Mouse (Mus musculus): Measurements from ENCODE around the gene 0610037L13Rik. TPM values are rescaled to one million over a fixed set of nuclear protein-coding genes. Genes with fewer than 3 reads are reported as not detected.

The 0610037L13Rik gene
- 79.0 TPM for polyA plus RNA-seq (2012; fragmentation: generic; extraction: Trizol)

GRCm38 (mm10) chr4:107889731-107890432 is at the start of gene 0610037L13Rik:
Gene 0610037L13Rik (plus strand): TSS chr4:107889813.
- Histone ChIP-seq H3K27me3 (ENCODE audit: control insufficient read depth, insufficient read depth, insufficient read length) (no peaks in the 10 kb centered on the region), H3K36me3 (ENCODE audit: control insufficient read depth, insufficient read depth) (peaks cover 38% of the 10 kb centered on the region), H3K79me2 (ENCODE audit: control insufficient read depth, insufficient read depth) (peaks cover 7% of the 10 kb centered on the region), H3K4me2 (ENCODE audit: low read depth) (peak within 1 kb of the TSS; percentile 99), H3K4me3 (peak within 1 kb of the TSS; percentile 63), H3ac (ENCODE audit: control insufficient read depth, insufficient read length) (peak within 1 kb of the TSS; percentile 71)
- TF ChIP-seq REST (IDR thresholded peaks at IDR 0.05; ENCODE audit: insufficient read depth, insufficient read length) (no peak), E2F4 (IDR thresholded peaks at IDR 0.05; ENCODE audit: insufficient read depth) (no peak), POLR2A (IDR thresholded peaks at IDR 0.05; ENCODE audit: insufficient read length, low read depth) (peak; percentile 79), MYOG (IDR thresholded peaks at IDR 0.05; ENCODE audit: control insufficient read depth in 1 of 3, insufficient read depth in 1 of 3, insufficient read length in 2 of 3, low read depth in 2 of 3) (peak in 2 of 3 experiments; percentile 28 to 58), CEBPB (IDR thresholded peaks at IDR 0.05; ENCODE audit: insufficient read depth, poor library complexity, severe bottlenecking) (no peak), MYOD1 (IDR thresholded peaks at IDR 0.05; ENCODE audit: control insufficient read depth in 1 of 3, insufficient read length in 2 of 3, low read depth in 2 of 3) (peak in 2 of 3 experiments; percentile 29 to 60), TCF3 (IDR thresholded peaks at IDR 0.05; ENCODE audit: insufficient read length, low read depth) (no peak), TCF12 (IDR thresholded peaks at IDR 0.05; ENCODE audit: insufficient read depth, poor library complexity, severe bottlenecking) (no peak), MAX (IDR thresholded peaks at IDR 0.05; ENCODE audit: low read depth) (no peak), POLR2AphosphoS2 (IDR thresholded peaks at IDR 0.05; ENCODE audit: insufficient read length, low read depth) (peak; percentile 88), SRF (IDR thresholded peaks at IDR 0.05; ENCODE audit: control insufficient read depth, insufficient read length, low read depth) (peak; percentile 20), USF1 (IDR thresholded peaks at IDR 0.05; ENCODE audit: low read depth) (no peak)

- H3K27me3 ChIP-seq (ENCODE audit: control insufficient read depth, insufficient read depth, insufficient read length): no peaks in the 10 kb centered on the region
- H3K79me2 ChIP-seq (ENCODE audit: control insufficient read depth, insufficient read depth): no peaks in the 10 kb centered on the region
- no peaks in the 10 kb centered on the region for H3K36me3 ChIP-seq (ENCODE audit: control insufficient read depth, insufficient read depth)
- no peak for TF ChIP-seq TCF12 (IDR thresholded peaks at IDR 0.05; ENCODE audit: insufficient read depth, poor library complexity, severe bottlenecking)
- TF ChIP-seq POLR2A (IDR thresholded peaks at IDR 0.05; ENCODE audit: insufficient read length, low read depth): no peak
- no peak for TF ChIP-seq SRF (IDR thresholded peaks at IDR 0.05; ENCODE audit: control insufficient read depth, insufficient read length, low read depth)
- no peak for TF ChIP-seq CEBPB (IDR thresholded peaks at IDR 0.05; ENCODE audit: insufficient read depth, poor library complexity, severe bottlenecking)
- TF ChIP-seq MAX (IDR thresholded peaks at IDR 0.05; ENCODE audit: low read depth): no peak
- no peak for TF ChIP-seq E2F4 (IDR thresholded peaks at IDR 0.05; ENCODE audit: insufficient read depth)
- no peak for TF ChIP-seq MYOD1 (IDR thresholded peaks at IDR 0.05; ENCODE audit: control insufficient read depth in 1 of 3, insufficient read length in 2 of 3, low read depth in 2 of 3)
- no peak for TF ChIP-seq TCF3 (IDR thresholded peaks at IDR 0.05; ENCODE audit: insufficient read length, low read depth)
- TF ChIP-seq USF1 (IDR thresholded peaks at IDR 0.05; ENCODE audit: low read depth): no peak
- no peak for TF ChIP-seq POLR2AphosphoS2 (IDR thresholded peaks at IDR 0.05; ENCODE audit: insufficient read length, low read depth)
- no peak for TF ChIP-seq MYOG (IDR thresholded peaks at IDR 0.05; ENCODE audit: control insufficient read depth in 1 of 3, insufficient read depth in 1 of 3, insufficient read length in 2 of 3, low read depth in 2 of 3)
- no peak for TF ChIP-seq REST (IDR thresholded peaks at IDR 0.05; ENCODE audit: insufficient read depth, insufficient read length)
- no peak overlapping the region for H3K4me3 ChIP-seq
- no peak overlapping the region for H3ac ChIP-seq (ENCODE audit: control insufficient read depth, insufficient read length)
- no peak overlapping the region for H3K4me2 ChIP-seq (ENCODE audit: low read depth)
Observed at GRCm38 (mm10) chr4:107843687-107844086, 45.9 kb upstream of the 0610037L13Rik start.

- Histone ChIP-seq H3K36me3 (ENCODE audit: control insufficient read depth, insufficient read depth) (no peaks in the 10 kb centered on the region), H3K79me2 (ENCODE audit: control insufficient read depth, insufficient read depth) (no peaks in the 10 kb centered on the region), H3K4me3 (no peak overlapping the region), H3K4me2 (ENCODE audit: low read depth) (no peak overlapping the region), H3ac (ENCODE audit: control insufficient read depth, insufficient read length) (no peak overlapping the region), H3K27me3 (ENCODE audit: control insufficient read depth, insufficient read depth, insufficient read length) (no peaks in the 10 kb centered on the region)
- TF ChIP-seq MAX (IDR thresholded peaks at IDR 0.05; ENCODE audit: low read depth) (no peak), CEBPB (IDR thresholded peaks at IDR 0.05; ENCODE audit: insufficient read depth, poor library complexity, severe bottlenecking) (no peak), REST (IDR thresholded peaks at IDR 0.05; ENCODE audit: insufficient read depth, insufficient read length) (no peak), MYOD1 (IDR thresholded peaks at IDR 0.05; ENCODE audit: control insufficient read depth in 1 of 3, insufficient read length in 2 of 3, low read depth in 2 of 3) (no peak), TCF12 (IDR thresholded peaks at IDR 0.05; ENCODE audit: insufficient read depth, poor library complexity, severe bottlenecking) (no peak), POLR2AphosphoS2 (IDR thresholded peaks at IDR 0.05; ENCODE audit: insufficient read length, low read depth) (no peak), E2F4 (IDR thresholded peaks at IDR 0.05; ENCODE audit: insufficient read depth) (no peak), SRF (IDR thresholded peaks at IDR 0.05; ENCODE audit: control insufficient read depth, insufficient read length, low read depth) (no peak)
Observed at GRCm38 (mm10) chr4:107844971-107845370, 44.6 kb upstream of the 0610037L13Rik start.

DNA sequence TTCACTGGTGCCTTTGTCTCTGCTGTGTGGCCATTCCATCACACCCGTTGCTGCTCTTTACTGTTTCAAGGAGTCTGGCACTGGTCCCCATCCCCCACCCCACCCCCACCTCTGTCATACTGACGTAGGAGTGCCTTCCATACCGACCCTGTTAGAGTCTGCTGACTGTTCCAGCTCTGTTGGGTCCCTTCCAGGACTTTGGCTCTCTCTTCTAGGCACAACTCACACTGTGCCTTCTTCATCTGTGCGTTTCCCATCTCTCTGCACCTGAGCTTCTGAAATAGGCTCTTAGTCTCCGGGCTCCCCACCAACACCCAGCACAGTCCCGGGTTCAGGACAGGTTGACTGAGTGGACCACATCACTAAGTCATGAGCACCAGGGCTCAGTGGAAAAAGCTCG is 42.8 kb upstream of the 0610037L13Rik start:
- TF ChIP-seq SRF (IDR thresholded peaks at IDR 0.05; ENCODE audit: control insufficient read depth, insufficient read length, low read depth) (no peak), USF1 (IDR thresholded peaks at IDR 0.05; ENCODE audit: low read depth) (no peak), MAX (IDR thresholded peaks at IDR 0.05; ENCODE audit: low read depth) (no peak), MYOD1 (IDR thresholded peaks at IDR 0.05; ENCODE audit: control insufficient read depth in 1 of 3, insufficient read length in 2 of 3, low read depth in 2 of 3) (no peak)
- Histone ChIP-seq H3K4me2 (ENCODE audit: low read depth) (no peak overlapping the region), H3K4me3 (no peak overlapping the region), H3K79me2 (ENCODE audit: control insufficient read depth, insufficient read depth) (no peaks in the 10 kb centered on the region), H3K36me3 (ENCODE audit: control insufficient read depth, insufficient read depth) (no peaks in the 10 kb centered on the region), H3ac (ENCODE audit: control insufficient read depth, insufficient read length) (no peak overlapping the region), H3K27me3 (ENCODE audit: control insufficient read depth, insufficient read depth, insufficient read length) (no peaks in the 10 kb centered on the region)

Measured in myocyte (in vitro differentiated cells).